Mouse (Mus musculus) ES-E14 (cell line): ENCODE results near the gene Slc48a1.

Experiments used
- CHD2 ChIP-seq: IDR thresholded peaks from 2 replicates; pipeline ENCODE4 v1.6.1; 2014; ENCODE audit warnings: mild to moderate bottlenecking, low read depth, low read length, inconsistent platforms
- HCFC1 ChIP-seq: IDR thresholded peaks from 2 replicates; pipeline ENCODE4 v1.6.1; 2012; ENCODE audit warnings: low read length, inconsistent platforms, borderline replicate concordance; ENCODE audit not compliant: insufficient read depth
- MAFK ChIP-seq: IDR thresholded peaks from 2 replicates; pipeline ENCODE4 v1.6.1; 2014; ENCODE audit warnings: mild to moderate bottlenecking, low read depth, low read length, inconsistent platforms; ENCODE audit not compliant: insufficient read depth
- ZC3H11A ChIP-seq: IDR thresholded peaks from 2 replicates; pipeline ENCODE4 v1.6.1; 2012; ENCODE audit warnings: low read depth, mild to moderate bottlenecking, inconsistent platforms, low read length, borderline replicate concordance
- ZNF384 ChIP-seq: IDR thresholded peaks from 2 replicates; pipeline ENCODE4 v1.6.1; 2012; ENCODE audit warnings: low read depth, low read length, inconsistent platforms

GRCm38 (mm10) chr15:97795559-97796235, 17.4 kb downstream of the Slc48a1 start:
- TF ChIP-seq CHD2, result no peak
- TF ChIP-seq ZC3H11A, result no peak
- TF ChIP-seq MAFK, result no peak
- no peak for TF ChIP-seq HCFC1
- no peak for TF ChIP-seq ZNF384
